Mouse (Mus musculus): ENCODE data around the gene Cdhr2. TPM values are rescaled to one million over a fixed set of nuclear protein-coding genes. Genes with fewer than 3 reads are reported as not detected.

Gene Cdhr2
- polyA plus RNA-seq, 1 experiment from 2014 or later: 0.05 TPM

DNA sequence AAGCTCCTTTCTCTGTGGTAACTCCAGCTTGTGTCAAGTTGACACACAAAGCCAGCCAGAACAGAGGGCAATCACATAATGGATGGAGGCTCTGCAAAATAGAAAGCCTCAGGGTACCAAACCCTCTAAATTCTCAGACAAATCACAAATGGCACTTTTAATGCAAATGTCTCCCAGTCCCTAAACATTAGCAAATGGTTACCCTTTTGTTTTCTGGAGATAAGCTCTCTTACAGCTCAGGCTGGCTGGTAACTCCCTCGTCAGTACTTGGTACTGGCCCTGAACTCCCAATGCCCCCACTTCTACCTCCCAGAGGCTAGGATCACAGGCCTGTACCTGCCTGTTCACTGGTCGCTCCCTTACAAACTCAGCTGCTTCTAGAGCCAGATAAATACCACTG, 82.0 kb downstream of the Cdhr2 start:
- Histone ChIP-seq H3K27me3 (replicated peaks; ENCODE audit: low read depth, poor library complexity, severe bottlenecking) (peaks cover 19% of the 10 kb centered on the region), H3K27ac (replicated peaks) (no peak overlapping the region), H3K36me3 (replicated peaks) (no peaks in the 10 kb centered on the region), H3K4me1 (no peaks in the 10 kb centered on the region), H3K9me3 (no peaks in the 10 kb centered on the region), H3K4me3 (no peak overlapping the region)
- DNase-seq (ENCODE audit: low spot score): no peak
- WGBS: 39% methylated on average over 2 of the region's 2 CpGs

DNA sequence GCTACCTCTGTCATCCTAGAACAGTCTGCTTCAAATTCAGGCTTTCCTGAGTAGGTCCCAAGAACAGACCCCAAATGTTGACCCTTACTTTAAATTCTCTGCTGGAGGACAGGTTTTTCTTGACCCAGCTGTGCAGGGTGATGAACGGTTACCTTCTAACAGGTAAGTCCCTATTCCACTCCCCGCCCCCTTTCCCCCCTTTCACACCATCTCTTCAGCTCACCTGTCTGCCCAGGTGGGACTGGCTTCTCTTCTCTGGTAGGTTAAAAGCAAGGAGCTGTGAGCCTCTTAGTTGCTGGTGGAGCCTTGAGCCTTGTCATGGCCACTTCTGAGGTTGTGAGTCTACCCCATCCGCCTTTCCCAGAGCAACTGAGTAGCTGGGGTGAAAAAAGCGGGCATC, 82.4 kb downstream of the Cdhr2 start, which contains the start of gene Eif4e1b:
Eif4e1b (plus strand) TSS at position 301 of the 400 bp plus-strand sequence.
- Histone ChIP-seq H3K27me3 (replicated peaks; ENCODE audit: low read depth, poor library complexity, severe bottlenecking) (peaks cover 23% of the 10 kb centered on the region), H3K4me3 (no peak within 1 kb of the TSS), H3K4me1 (peaks cover 2% of the 10 kb centered on the region; the same call in 1 of the 2 replicates), H3K36me3 (replicated peaks) (no peaks in the 10 kb centered on the region), H3K27ac (replicated peaks) (no peak within 1 kb of the TSS), H3K9me3 (no peaks in the 10 kb centered on the region)
- no peak for DNase-seq (ENCODE audit: low spot score)
- 86% methylated on average over 4 of the region's 4 CpGs for WGBS

Other genes with a start within 250 kb of the Cdhr2 start
- 190 and 194 TPM in 2 replicates for gene Thoc3, start 232.6 kb upstream of the Cdhr2 start, polyA plus RNA-seq (2016; fragmentation: Nextera tagmentation; extraction: Ambion mirVana)
- gene Simc1, start 197.7 kb upstream of the Cdhr2 start, polyA plus RNA-seq (2016; fragmentation: Nextera tagmentation; extraction: Ambion mirVana): 20.4 and 21.0 TPM in 2 replicates
- gene 4833439L19Rik, start 136.0 kb upstream of the Cdhr2 start, polyA plus RNA-seq (2016; fragmentation: Nextera tagmentation; extraction: Ambion mirVana): 200 and 207 TPM in 2 replicates
- gene Arl10, start 126.4 kb upstream of the Cdhr2 start, polyA plus RNA-seq (2016; fragmentation: Nextera tagmentation; extraction: Ambion mirVana): 28.8 and 29.6 TPM in 2 replicates
- 112 and 117 TPM in 2 replicates for gene Nop16, start 111.4 kb upstream of the Cdhr2 start, polyA plus RNA-seq (2016; fragmentation: Nextera tagmentation; extraction: Ambion mirVana)
- 144 and 154 TPM in 2 replicates for gene Higd2a, start 111.3 kb upstream of the Cdhr2 start, polyA plus RNA-seq (2016; fragmentation: Nextera tagmentation; extraction: Ambion mirVana)
- gene Cltb, start 90.1 kb upstream of the Cdhr2 start, polyA plus RNA-seq (2016; fragmentation: Nextera tagmentation; extraction: Ambion mirVana): 14.2 and 16.9 TPM in 2 replicates
- 83.4 and 86.7 TPM in 2 replicates for gene Faf2, start 79.7 kb upstream of the Cdhr2 start, polyA plus RNA-seq (2016; fragmentation: Nextera tagmentation; extraction: Ambion mirVana)
- 87.6 and 105 TPM in 2 replicates for gene Rnf44, start 7.6 kb upstream of the Cdhr2 start, polyA plus RNA-seq (2016; fragmentation: Nextera tagmentation; extraction: Ambion mirVana)
- 0.66 and 0.94 TPM in 2 replicates for gene Gprin1, start 48.4 kb downstream of the Cdhr2 start, polyA plus RNA-seq (2016; fragmentation: Nextera tagmentation; extraction: Ambion mirVana)
- 0.79 and 1.3 TPM in 2 replicates for gene Sncb, start 65.1 kb downstream of the Cdhr2 start, polyA plus RNA-seq (2016; fragmentation: Nextera tagmentation; extraction: Ambion mirVana)
- not detected in 2 replicates for gene Eif4e1b, start 82.5 kb downstream of the Cdhr2 start, polyA plus RNA-seq (2016; fragmentation: Nextera tagmentation; extraction: Ambion mirVana)
- 9.7 and 10.9 TPM in 2 replicates for gene Tspan17, start 87.9 kb downstream of the Cdhr2 start, polyA plus RNA-seq (2016; fragmentation: Nextera tagmentation; extraction: Ambion mirVana)
- 2.1 and 2.2 TPM in 2 replicates for gene Unc5a, start 247.9 kb downstream of the Cdhr2 start, polyA plus RNA-seq (2016; fragmentation: Nextera tagmentation; extraction: Ambion mirVana)